Mouse (Mus musculus) CH12.LX (cell line): ENCODE measurements around the gene Olfr911-ps1. TPM values are rescaled to one million over a fixed set of nuclear protein-coding genes. Genes with fewer than 3 reads are reported as not detected.

Experiments
- polyA plus RNA-seq: library from polyadenylated mRNA; unstranded; fragments of >175 nt; gene quantifications from 2 replicates; pipeline ENCODE4 v1.2.1, GENCODE M21; 2012; ENCODE audit warnings: low read depth; ENCODE audit not compliant: insufficient read length
- total RNA-seq, 2 experiments: library from RNA; depleted of rRNA; stranded (reverse); fragments of 300-350 nt in 1 of 2; fragments of >200 nt in 1 of 2; gene quantifications; 2 replicates each; pipeline ENCODE4 v1.2.3; 2012 to 2014

The Olfr911-ps1 gene
- total and polyA plus RNA-seq, 3 experiments, result not detected

Other genes with a start within 250 kb of the Olfr911-ps1 start
Only the 20 nearest of the 22 such genes appear.
- gene Olfr25, start 192.5 kb upstream of the Olfr911-ps1 start, total RNA-seq (2012; rRNA removed), result not detected in 2 replicates
- not detected in 2 replicates for gene Olfr25, start 192.5 kb upstream of the Olfr911-ps1 start, total RNA-seq (2014; rRNA removed)
- gene Olfr25, start 192.5 kb upstream of the Olfr911-ps1 start, polyA plus RNA-seq, result not detected in 2 replicates
- not detected in 2 replicates for gene Olfr898, start 173.2 kb upstream of the Olfr911-ps1 start, total RNA-seq (2012; rRNA removed)
- not detected in 2 replicates for gene Olfr898, start 173.2 kb upstream of the Olfr911-ps1 start, total RNA-seq (2014; rRNA removed)
- not detected in 2 replicates for gene Olfr898, start 173.2 kb upstream of the Olfr911-ps1 start, polyA plus RNA-seq
- gene Olfr250, start 154.7 kb upstream of the Olfr911-ps1 start, total RNA-seq (2012; rRNA removed), result not detected in 2 replicates
- not detected in 2 replicates for gene Olfr250, start 154.7 kb upstream of the Olfr911-ps1 start, total RNA-seq (2014; rRNA removed)
- gene Olfr250, start 154.7 kb upstream of the Olfr911-ps1 start, polyA plus RNA-seq, result not detected in 2 replicates
- not detected in 2 replicates for gene Olfr251, start 144.5 kb upstream of the Olfr911-ps1 start, total RNA-seq (2012; rRNA removed)
- gene Olfr251, start 144.5 kb upstream of the Olfr911-ps1 start, total RNA-seq (2014; rRNA removed), result not detected in 2 replicates
- not detected in 2 replicates for gene Olfr251, start 144.5 kb upstream of the Olfr911-ps1 start, polyA plus RNA-seq
- gene Olfr147, start 119.9 kb upstream of the Olfr911-ps1 start, total RNA-seq (2012; rRNA removed), result not detected in 2 replicates
- not detected in 2 replicates for gene Olfr147, start 119.9 kb upstream of the Olfr911-ps1 start, total RNA-seq (2014; rRNA removed)
- gene Olfr147, start 119.9 kb upstream of the Olfr911-ps1 start, polyA plus RNA-seq, result not detected in 2 replicates
- gene Olfr901, start 92.1 kb upstream of the Olfr911-ps1 start, total RNA-seq (2012; rRNA removed), result not detected in 2 replicates
- not detected in 2 replicates for gene Olfr901, start 92.1 kb upstream of the Olfr911-ps1 start, total RNA-seq (2014; rRNA removed)
- not detected in 2 replicates for gene Olfr901, start 92.1 kb upstream of the Olfr911-ps1 start, polyA plus RNA-seq
- gene Olfr902, start 73.9 kb upstream of the Olfr911-ps1 start, total RNA-seq (2012; rRNA removed), result not detected in 2 replicates
- not detected in 2 replicates for gene Olfr902, start 73.9 kb upstream of the Olfr911-ps1 start, total RNA-seq (2014; rRNA removed)
- not detected in 2 replicates for gene Olfr902, start 73.9 kb upstream of the Olfr911-ps1 start, polyA plus RNA-seq
- not detected in 2 replicates for gene Olfr904, start 58.4 kb upstream of the Olfr911-ps1 start, total RNA-seq (2012; rRNA removed)
- gene Olfr904, start 58.4 kb upstream of the Olfr911-ps1 start, total RNA-seq (2014; rRNA removed), result not detected in 2 replicates
- gene Olfr904, start 58.4 kb upstream of the Olfr911-ps1 start, polyA plus RNA-seq, result not detected in 2 replicates
- gene Olfr905, start 50.5 kb upstream of the Olfr911-ps1 start, total RNA-seq (2012; rRNA removed), result not detected in 2 replicates
- not detected in 2 replicates for gene Olfr905, start 50.5 kb upstream of the Olfr911-ps1 start, total RNA-seq (2014; rRNA removed)
- not detected in 2 replicates for gene Olfr905, start 50.5 kb upstream of the Olfr911-ps1 start, polyA plus RNA-seq
- gene Olfr906, start 34.5 kb upstream of the Olfr911-ps1 start, total RNA-seq (2012; rRNA removed), result not detected in 2 replicates
- gene Olfr906, start 34.5 kb upstream of the Olfr911-ps1 start, total RNA-seq (2014; rRNA removed), result not detected in 2 replicates
- gene Olfr906, start 34.5 kb upstream of the Olfr911-ps1 start, polyA plus RNA-seq, result not detected in 2 replicates
- gene Olfr907, start 25.8 kb upstream of the Olfr911-ps1 start, total RNA-seq (2012; rRNA removed), result not detected in 2 replicates
- not detected in 2 replicates for gene Olfr907, start 25.8 kb upstream of the Olfr911-ps1 start, total RNA-seq (2014; rRNA removed)
- gene Olfr907, start 25.8 kb upstream of the Olfr911-ps1 start, polyA plus RNA-seq, result 0.11 TPM in 1 of 2 replicates, not detected in the other
- gene Olfr910, start 16.3 kb downstream of the Olfr911-ps1 start, total RNA-seq (2012; rRNA removed), result not detected in 2 replicates
- gene Olfr910, start 16.3 kb downstream of the Olfr911-ps1 start, total RNA-seq (2014; rRNA removed), result not detected in 2 replicates
- gene Olfr910, start 16.3 kb downstream of the Olfr911-ps1 start, polyA plus RNA-seq, result not detected in 2 replicates
- gene Olfr912, start 58.6 kb downstream of the Olfr911-ps1 start, total RNA-seq (2012; rRNA removed), result not detected in 2 replicates
- gene Olfr912, start 58.6 kb downstream of the Olfr911-ps1 start, total RNA-seq (2014; rRNA removed), result not detected in 2 replicates
- gene Olfr912, start 58.6 kb downstream of the Olfr911-ps1 start, polyA plus RNA-seq, result not detected in 2 replicates
- gene Olfr913, start 71.2 kb downstream of the Olfr911-ps1 start, total RNA-seq (2012; rRNA removed), result not detected in 2 replicates
- gene Olfr913, start 71.2 kb downstream of the Olfr911-ps1 start, total RNA-seq (2014; rRNA removed), result not detected in 2 replicates
- gene Olfr913, start 71.2 kb downstream of the Olfr911-ps1 start, polyA plus RNA-seq, result not detected in 2 replicates
- not detected in 2 replicates for gene Olfr914, start 83.5 kb downstream of the Olfr911-ps1 start, total RNA-seq (2012; rRNA removed)
- gene Olfr914, start 83.5 kb downstream of the Olfr911-ps1 start, total RNA-seq (2014; rRNA removed), result not detected in 2 replicates
- not detected in 2 replicates for gene Olfr914, start 83.5 kb downstream of the Olfr911-ps1 start, polyA plus RNA-seq
- not detected in 2 replicates for gene Olfr916, start 138.3 kb downstream of the Olfr911-ps1 start, total RNA-seq (2012; rRNA removed)
- gene Olfr916, start 138.3 kb downstream of the Olfr911-ps1 start, total RNA-seq (2014; rRNA removed), result not detected in 2 replicates
- not detected in 2 replicates for gene Olfr916, start 138.3 kb downstream of the Olfr911-ps1 start, polyA plus RNA-seq
- gene Olfr917, start 144.3 kb downstream of the Olfr911-ps1 start, total RNA-seq (2012; rRNA removed), result not detected in 2 replicates
- not detected in 2 replicates for gene Olfr917, start 144.3 kb downstream of the Olfr911-ps1 start, total RNA-seq (2014; rRNA removed)
- not detected in 2 replicates for gene Olfr917, start 144.3 kb downstream of the Olfr911-ps1 start, polyA plus RNA-seq
- gene Olfr918, start 153.0 kb downstream of the Olfr911-ps1 start, total RNA-seq (2012; rRNA removed), result not detected in 2 replicates
- not detected in 2 replicates for gene Olfr918, start 153.0 kb downstream of the Olfr911-ps1 start, total RNA-seq (2014; rRNA removed)
- gene Olfr918, start 153.0 kb downstream of the Olfr911-ps1 start, polyA plus RNA-seq, result not detected in 2 replicates
- gene Olfr919, start 182.1 kb downstream of the Olfr911-ps1 start, total RNA-seq (2012; rRNA removed), result not detected in 2 replicates
- not detected in 2 replicates for gene Olfr919, start 182.1 kb downstream of the Olfr911-ps1 start, total RNA-seq (2014; rRNA removed)
- gene Olfr919, start 182.1 kb downstream of the Olfr911-ps1 start, polyA plus RNA-seq, result not detected in 2 replicates
- gene Vwa5a, start 196.7 kb downstream of the Olfr911-ps1 start, total RNA-seq (2012; rRNA removed), result 6.3 and 6.7 TPM in 2 replicates
- gene Vwa5a, start 196.7 kb downstream of the Olfr911-ps1 start, total RNA-seq (2014; rRNA removed), result 18.4 and 20.0 TPM in 2 replicates
- 14.2 and 15.3 TPM in 2 replicates for gene Vwa5a, start 196.7 kb downstream of the Olfr911-ps1 start, polyA plus RNA-seq